Mouse (Mus musculus): ENCODE data around the gene Vwa3b.

Gene Vwa3b

GRCm38 (mm10) chr1:37230404-37230803, 204.0 kb downstream of the Vwa3b start:
- DNase-seq (ENCODE audit: low read depth, low spot score) = no peak

GRCm38 (mm10) chr1:37231295-37231701, 204.9 kb downstream of the Vwa3b start:
- DNase-seq (ENCODE audit: low read depth, low spot score) = peak; percentile 61

Data from forelimb bud, embryonic 11.5 days (tissue).